Mouse (Mus musculus) embryonic fibroblast, embryonic 13.5 days (primary cell): ENCODE data around the gene Pex5.

Experiments used
- CTCF ChIP-seq: IDR thresholded peaks from 2 replicates; pipeline ENCODE4 v1.5.1; 2011; ENCODE audit warnings: mild to moderate bottlenecking, control low read depth, low read length, moderate library complexity, borderline replicate concordance; ENCODE audit not compliant: insufficient read depth
- POLR2A ChIP-seq: IDR thresholded peaks from 2 replicates; pipeline ENCODE4 v1.6.1; 2011; ENCODE audit warnings: low read depth, mild to moderate bottlenecking, control low read depth, low read length, moderate library complexity

- TF ChIP-seq POLR2A (no peak), CTCF (no peak)
These were observed 1.1 kb downstream of the Pex5 start for GRCm38 (mm10) chr6:124413770-124414149.
